Mouse (Mus musculus) spleen, adult 12 weeks (tissue): Measurements from ENCODE around the gene Sgo2a.
"Not testable (repeated sequence)": the region's sequence is repeated elsewhere in the genome, so short reads cannot be mapped to it uniquely, and the experiment has no call there.

Experiments used
- DNase-seq: peaks from one replicate; pipeline ENCODE4 v3.0.0; 2022; ENCODE audit warnings: low spot score

Sgo2a gene

DNA sequence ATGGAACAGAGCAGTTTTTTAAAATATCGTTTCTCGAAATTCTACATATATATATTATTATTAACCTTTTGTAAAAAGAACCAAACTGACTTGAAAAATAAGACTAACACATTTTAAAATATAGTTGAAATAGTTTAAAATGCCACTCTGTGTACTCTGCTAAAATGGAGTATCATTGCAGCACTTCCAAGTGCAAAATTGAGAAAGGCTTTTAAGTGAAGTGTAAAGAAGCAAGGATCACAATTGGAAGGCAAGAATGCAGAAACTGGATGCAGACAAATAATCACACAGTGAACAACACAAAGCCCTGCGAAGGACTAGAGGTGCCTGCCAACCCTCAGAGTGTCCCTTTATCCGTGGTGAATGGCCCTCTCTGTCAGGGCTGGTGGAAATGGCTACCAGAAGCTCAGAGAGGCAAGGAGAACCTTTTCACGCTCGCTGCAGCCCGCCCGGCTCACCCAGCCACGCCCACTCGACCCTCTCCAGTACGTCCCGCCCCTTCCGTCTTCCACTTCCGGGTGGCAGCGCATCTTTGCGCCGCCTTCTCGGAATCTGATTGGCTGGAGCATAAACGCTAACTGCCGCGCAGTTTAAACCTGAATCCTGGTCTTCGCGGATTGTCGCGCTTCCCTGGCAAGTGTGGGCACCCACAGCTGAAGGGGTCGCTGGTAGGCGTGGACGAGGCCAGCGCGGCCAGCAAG is at the start of gene Sgo2a:
Gene Sgo2a (plus strand): TSS at position 540 of the 701 bp plus-strand sequence.
- DNase-seq: peak; percentile 92

- no peak for DNase-seq
Observed at GRCm38 (mm10) chr1:57947552-57948347, 48.0 kb upstream of the Sgo2a start.

- no peak for DNase-seq
Observed at GRCm38 (mm10) chr1:57949195-57949594, 46.6 kb upstream of the Sgo2a start.

DNA sequence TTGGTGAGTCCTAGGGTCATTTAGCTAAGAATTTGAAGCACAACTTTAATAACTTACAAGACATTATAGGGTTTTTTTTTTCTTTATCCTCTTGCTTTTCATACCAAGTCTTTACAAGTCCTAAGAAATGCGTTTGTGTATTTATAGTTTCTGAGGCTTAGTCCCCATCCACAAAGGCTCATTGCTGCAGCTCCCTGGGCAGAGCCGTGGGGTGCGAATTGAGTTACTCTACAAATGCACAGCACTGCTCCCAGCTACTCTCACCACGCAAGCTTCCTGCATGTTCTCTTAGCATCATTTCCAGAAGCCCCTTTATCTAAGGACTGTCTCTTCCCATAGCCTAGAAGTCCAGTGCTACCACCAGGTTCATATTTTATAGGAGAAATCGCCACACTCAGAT is 46.1 kb upstream of the Sgo2a start:
- no peak for DNase-seq

- no peak for DNase-seq
Observed at GRCm38 (mm10) chr1:57952509-57952908, 43.3 kb upstream of the Sgo2a start.

DNA sequence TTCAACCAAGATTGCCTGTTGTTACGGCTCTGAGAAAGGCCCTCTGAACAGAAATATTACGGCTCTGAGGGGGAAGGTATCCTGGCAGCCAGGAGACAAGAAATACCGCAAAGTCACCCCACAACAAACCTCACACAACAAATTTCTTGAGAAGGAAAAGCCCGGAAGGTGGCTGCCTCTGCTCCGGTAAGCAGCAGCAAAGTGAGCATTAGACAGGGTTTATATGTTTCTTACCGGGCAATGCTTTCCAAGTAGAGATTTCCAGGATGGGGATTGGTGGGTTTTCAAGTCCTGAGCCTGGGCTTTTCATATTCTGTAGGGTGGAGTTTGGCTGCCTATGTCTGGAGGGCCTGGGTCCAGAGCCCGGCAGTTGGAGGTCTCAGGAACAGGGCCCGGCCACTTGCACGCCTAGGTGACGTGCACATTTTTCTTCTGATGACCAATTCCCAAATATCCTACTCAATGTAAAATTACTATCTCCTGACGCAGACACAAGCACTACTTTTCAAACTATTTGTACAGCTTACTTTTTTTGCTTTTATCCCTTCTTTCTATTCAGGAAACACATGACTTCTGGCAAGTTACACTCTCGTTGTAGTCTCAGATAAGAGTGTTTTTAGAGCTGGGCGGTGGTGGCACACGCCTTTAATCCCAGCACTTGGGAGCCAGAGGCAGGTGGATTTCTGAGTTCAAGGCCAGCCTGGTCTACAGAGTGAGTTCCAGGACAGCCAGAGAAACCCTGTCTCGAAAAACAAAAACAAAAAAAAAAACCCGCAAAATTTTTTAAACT is 42.0 kb upstream of the Sgo2a start:
- DNase-seq: no peak

- DNase-seq: no peak
Observed at GRCm38 (mm10) chr1:57954376-57954765, 41.4 kb upstream of the Sgo2a start.

DNA sequence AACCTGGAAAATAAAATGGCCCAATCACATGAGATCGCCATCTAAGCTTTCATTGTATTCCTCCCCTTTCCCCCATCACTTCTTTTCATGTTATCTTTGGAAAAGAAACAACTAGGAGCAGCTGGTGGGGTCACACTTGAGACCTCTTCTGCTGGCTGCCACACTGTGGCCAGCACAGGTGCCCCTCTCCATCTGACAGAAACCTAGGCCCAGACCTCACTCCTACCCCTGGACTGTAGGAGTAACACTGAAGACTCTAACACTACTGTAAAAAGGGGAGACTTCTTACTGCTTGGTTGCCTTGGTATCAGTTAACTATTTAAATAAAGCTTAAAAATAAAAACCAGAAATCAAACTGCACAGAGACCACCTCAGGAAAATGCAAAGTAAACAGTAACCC is 40.0 kb upstream of the Sgo2a start:
- DNase-seq: no peak

- DNase-seq: peak; percentile 91
Observed at GRCm38 (mm10) chr1:57969327-57970271, 26.2 kb upstream of the Sgo2a start.

- no peak for DNase-seq
Observed at GRCm38 (mm10) chr1:57971588-57971987, 24.2 kb upstream of the Sgo2a start.

DNA sequence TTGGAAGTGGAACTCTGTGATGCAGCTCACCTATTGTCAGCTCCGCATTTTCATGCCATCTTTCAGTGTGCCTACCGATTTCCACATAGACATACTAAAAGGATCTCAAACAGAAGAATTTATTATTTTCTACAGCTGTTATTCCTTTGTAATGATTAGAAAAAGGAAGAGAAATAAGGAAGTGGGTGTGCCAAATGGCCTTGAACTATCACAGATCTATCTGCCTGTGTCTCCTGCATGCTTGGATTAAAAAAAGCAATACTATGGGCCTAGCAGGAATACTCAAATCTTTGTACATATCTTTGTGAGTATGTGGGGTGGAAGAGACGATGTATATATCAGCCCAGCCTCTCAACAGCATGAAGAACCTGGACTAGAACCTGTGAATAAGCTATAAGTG is 18.9 kb upstream of the Sgo2a start:
- DNase-seq: no peak

- DNase-seq: no peak
Observed at GRCm38 (mm10) chr1:57989052-57989600, 6.6 kb upstream of the Sgo2a start.

GRCm38 (mm10) chr1:57991277-57991676 is 4.5 kb upstream of the Sgo2a start:
- DNase-seq: no peak

DNA sequence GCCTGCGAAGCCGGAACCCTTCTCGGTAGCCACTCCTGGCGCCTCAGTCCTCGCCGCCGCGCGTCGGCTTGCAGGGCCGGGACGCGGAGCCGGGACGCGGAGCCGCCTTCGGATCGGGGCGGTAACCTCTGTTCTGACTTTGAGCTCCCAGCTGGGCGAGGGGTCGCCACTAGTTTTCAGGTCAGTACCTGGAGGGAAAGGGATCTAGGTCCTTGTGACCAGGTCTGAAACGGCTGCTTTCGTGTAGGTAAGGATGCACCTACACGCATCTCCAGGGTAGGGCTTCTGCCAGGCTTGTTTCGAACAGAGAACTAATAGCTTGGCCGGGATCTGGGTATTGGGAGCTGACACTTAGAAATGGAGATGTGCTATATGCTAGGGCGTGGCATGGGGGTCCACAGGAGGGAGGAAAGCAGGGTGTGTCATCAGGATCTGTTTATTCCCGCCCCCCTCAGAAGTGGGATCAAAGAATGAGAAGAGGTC is 403 bp downstream of the Sgo2a start:
- DNase-seq: no peak

DNA sequence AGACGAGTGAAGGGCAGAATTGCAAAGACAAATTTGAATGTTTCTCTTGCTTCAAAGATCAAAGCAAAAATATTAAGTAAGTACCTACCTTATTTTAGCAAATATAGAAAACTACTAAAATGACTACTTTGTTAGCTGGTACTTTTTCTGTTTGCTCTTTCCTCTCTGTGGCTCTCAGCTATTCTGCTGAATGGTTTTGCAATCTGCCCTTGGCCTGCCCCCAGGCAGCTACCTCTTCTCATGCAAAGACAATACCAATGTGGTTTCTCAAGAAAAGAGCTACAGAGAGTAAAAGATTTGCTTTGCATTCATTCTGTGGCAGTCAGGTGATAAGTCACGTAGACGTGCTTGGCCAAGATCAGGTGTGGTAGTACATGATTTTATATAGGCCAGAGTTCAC is 2.4 kb downstream of the Sgo2a start:
- DNase-seq: no peak

- DNase-seq: not testable (repeated sequence)
Observed at GRCm38 (mm10) chr1:58006388-58006787, 10.6 kb downstream of the Sgo2a start.

GRCm38 (mm10) chr1:58018856-58019255 is 23.1 kb downstream of the Sgo2a start, which contains the start of gene Kctd18:
Gene Kctd18, minus strand, starts transcription at chr1:58018956.
- DNase-seq: no peak

DNA sequence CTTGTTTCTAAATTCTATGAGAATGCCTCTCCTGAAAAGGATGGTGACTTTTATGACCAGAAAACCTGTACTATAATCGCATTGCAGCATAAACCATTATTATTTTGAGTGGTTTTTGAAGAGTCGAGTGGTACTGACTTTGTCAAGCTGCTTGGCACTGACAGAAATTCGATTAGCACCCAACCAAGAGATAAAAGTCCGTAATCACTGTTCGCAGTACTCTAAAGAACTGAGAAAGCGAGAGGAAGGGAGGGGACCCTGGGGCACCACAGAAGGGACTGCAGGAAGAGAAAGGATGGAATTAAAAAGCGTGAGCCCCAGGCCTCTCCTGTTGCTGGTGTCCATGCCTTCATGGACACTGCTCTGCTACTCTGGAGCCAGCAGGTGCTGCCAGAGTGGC is 31.9 kb downstream of the Sgo2a start:
- DNase-seq: no peak

- DNase-seq: no peak
Observed at GRCm38 (mm10) chr1:58029636-58030117, 33.9 kb downstream of the Sgo2a start, which contains the start of gene Aox1. Gene Aox1, plus strand, starts transcription at chr1:58029931.

- DNase-seq: no peak
Observed at GRCm38 (mm10) chr1:58030156-58030871, 34.5 kb downstream of the Sgo2a start.
